Mouse (Mus musculus) lung, embryonic 16.5 days (tissue): ENCODE data around the gene S100a11. TPM values are rescaled to one million over a fixed set of nuclear protein-coding genes. Genes with fewer than 3 reads are reported as not detected.

Source experiments
- ATAC-seq: fragments of 200-750 bp; cut with Nextera tagmentation; 2 replicates; pipeline ENCODE4 v1.8.0; 2017; ENCODE audit warnings: low read depth, mild to moderate bottlenecking, moderate library complexity
- H3K27ac ChIP-seq: fragments of 300-500 bp; sonication (generic); 2 replicates; pipeline ENCODE4 v1.5.1; 2014; ENCODE audit warnings: mild to moderate bottlenecking, control low read depth, low read length
- H3K27me3 ChIP-seq: fragments of 300-500 bp; sonication (generic); 2 replicates; pipeline ENCODE4 v1.6.1; 2014; ENCODE audit warnings: low read depth, low read length, mixed read lengths; ENCODE audit not compliant: control insufficient read depth, insufficient read depth
- H3K36me3 ChIP-seq: fragments of 300-500 bp; sonication (generic); 2 replicates; pipeline ENCODE4 v1.6.1; 2014; ENCODE audit warnings: low read length; ENCODE audit not compliant: control insufficient read depth, insufficient read depth
- H3K4me1 ChIP-seq: fragments of 300-500 bp; sonication (generic); replicated peaks from 2 replicates; pipeline ENCODE4 v1.6.1; 2014; ENCODE audit warnings: low read length, mixed read lengths; ENCODE audit not compliant: control insufficient read depth, insufficient read depth
- H3K4me2 ChIP-seq: fragments of 300-500 bp; sonication (generic); 2 replicates; pipeline ENCODE4 v1.6.1; 2014; ENCODE audit warnings: low read depth, low read length, control low read depth
- H3K4me3 ChIP-seq: fragments of 300-500 bp; sonication (generic); 2 replicates; pipeline ENCODE4 v1.5.1; 2014; ENCODE audit warnings: mild to moderate bottlenecking, low read length, control low read depth
- H3K9ac ChIP-seq: fragments of 300-500 bp; sonication (generic); 2 replicates; pipeline ENCODE4 v1.6.1; 2014; ENCODE audit warnings: low read length, control low read depth
- H3K9me3 ChIP-seq: fragments of 300-500 bp; sonication (generic); 2 replicates; pipeline ENCODE4 v1.6.1; 2016; ENCODE audit warnings: low read length; ENCODE audit not compliant: control insufficient read depth
- WGBS: fragments of 180-500 bp; shearing (Covaris S2); extraction: QIAGEN DNeasy Blood & Tissue Kit; methylation state at CpG from one replicate; pipeline ENCODE4 v1.1.7; 2014; 5-methylcytosine and 5-hydroxymethylcytosine counted together
- polyA plus RNA-seq: library from polyadenylated mRNA; unstranded; fragments of >200 nt; fragmentation: Nextera tagmentation; extraction: Ambion mirVana; gene quantifications from 2 replicates; pipeline ENCODE4 v1.2.1, GENCODE M21; 2015

The S100a11 gene
- polyA plus RNA-seq, 1 experiment from 2014 or later: 1,592 TPM

DNA sequence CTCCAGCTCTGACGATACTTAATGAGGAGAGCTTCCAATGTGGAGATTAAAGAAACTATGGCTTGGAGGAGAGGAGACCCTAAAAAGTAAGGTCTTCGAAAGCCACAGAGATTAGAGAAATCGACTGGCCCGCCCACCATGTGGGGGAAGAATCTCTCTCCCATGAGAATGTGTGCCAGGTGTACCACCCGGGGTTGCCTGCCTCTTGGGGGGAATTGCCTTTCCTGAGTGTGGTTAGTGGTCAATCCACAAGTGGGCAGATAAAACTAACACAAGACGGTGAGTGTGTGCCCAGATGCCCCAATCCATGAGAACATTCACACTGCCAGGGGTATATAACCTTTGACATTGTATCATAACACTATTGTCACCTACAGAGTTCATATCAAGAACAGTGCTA is 47.4 kb downstream of the S100a11 start:
- H3K4me2 ChIP-seq: no peak overlapping the region
- WGBS: 83% methylated on average over 6 of the region's 6 CpGs
- H3K4me1 ChIP-seq: peaks cover 7% of the 10 kb centered on the region
- no peaks in the 10 kb centered on the region for H3K9me3 ChIP-seq
- H3K9ac ChIP-seq: no peak overlapping the region
- H3K27ac ChIP-seq: no peak overlapping the region
- H3K36me3 ChIP-seq: peaks cover 17% of the 10 kb centered on the region
- H3K4me3 ChIP-seq: no peak overlapping the region
- H3K27me3 ChIP-seq: no peaks in the 10 kb centered on the region
- no peak for ATAC-seq

- Histone ChIP-seq H3K27me3 (no peaks in the 10 kb centered on the region), H3K27ac (peak overlapping the region; percentile 61), H3K4me2 (0 out of 2 replicates have a peak overlapping the region, but pooled peaks have one; percentile 3), H3K4me3 (no peak overlapping the region), H3K9ac (no peak overlapping the region), H3K36me3 (peaks cover 11% of the 10 kb centered on the region; the same call in 1 of the 2 replicates), H3K9me3 (no peaks in the 10 kb centered on the region), H3K4me1 (peaks cover 7% of the 10 kb centered on the region)
- 30% methylated on average over 7 of the region's 7 CpGs for WGBS
- ATAC-seq: peak; percentile 84
Observed at GRCm38 (mm10) chr3:93568428-93569040, 48.2 kb downstream of the S100a11 start.

DNA sequence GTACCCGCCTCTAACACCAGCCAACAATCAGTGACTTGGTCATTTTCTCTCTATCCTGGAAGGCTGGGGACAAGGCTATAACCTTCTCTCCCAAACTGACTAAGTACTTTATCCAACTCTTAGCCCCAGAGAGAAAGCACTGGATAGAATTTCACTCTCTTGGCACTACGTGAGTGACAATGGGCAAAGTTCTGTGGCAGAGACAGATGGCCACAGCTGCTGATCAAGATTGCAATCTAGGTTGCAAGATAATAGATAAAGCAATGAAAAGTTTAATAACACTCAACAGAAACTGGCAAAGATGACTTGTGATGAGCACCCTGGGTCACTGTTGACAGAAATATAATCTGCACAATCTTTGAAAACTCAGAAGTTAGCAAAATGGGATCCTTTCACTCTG is 48.8 kb downstream of the S100a11 start:
- Histone ChIP-seq H3K36me3 (peaks cover 9% of the 10 kb centered on the region; the same call in 1 of the 2 replicates), H3K27ac (peak overlapping the region; percentile 61), H3K4me1 (peaks cover 7% of the 10 kb centered on the region), H3K9ac (no peak overlapping the region), H3K9me3 (no peaks in the 10 kb centered on the region), H3K4me2 (no peak overlapping the region), H3K27me3 (no peaks in the 10 kb centered on the region), H3K4me3 (no peak overlapping the region)
- WGBS: 40% methylated on average over 2 of the region's 2 CpGs
- no peak for ATAC-seq

DNA sequence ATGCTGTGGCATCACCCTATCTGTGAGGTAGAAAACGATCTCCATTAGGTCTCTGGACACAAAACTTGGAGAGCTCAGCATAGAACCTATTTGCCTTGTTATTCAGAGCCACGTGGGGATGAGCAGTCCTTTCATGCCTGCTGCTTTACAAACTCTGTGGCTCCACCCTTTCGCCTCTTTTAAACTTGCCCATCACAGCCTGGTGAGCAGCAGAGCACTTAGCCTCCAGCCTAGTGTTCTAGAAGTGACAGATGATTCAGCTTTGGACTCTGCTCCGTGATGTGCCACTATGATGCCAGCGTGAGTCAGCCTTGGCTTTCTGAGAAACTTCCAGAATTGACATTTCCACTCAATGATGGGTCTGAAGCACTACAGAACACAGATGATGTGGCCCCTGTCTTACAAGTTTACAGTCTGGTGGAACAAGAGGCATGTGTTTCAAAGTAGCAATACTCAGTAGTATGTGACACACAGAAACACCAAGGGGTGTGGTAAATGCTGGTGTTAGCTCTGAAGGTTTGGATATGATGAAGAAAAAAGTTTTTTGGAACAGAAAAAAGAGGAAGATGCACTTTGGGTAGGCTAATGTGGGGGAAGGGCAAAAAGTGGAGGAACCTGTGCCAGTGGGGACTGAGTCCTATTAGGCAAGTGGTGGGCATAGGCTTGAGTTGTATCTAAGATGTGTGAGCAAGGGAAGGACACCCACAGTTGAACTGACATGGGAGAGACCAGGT is 51.9 kb downstream of the S100a11 start:
- ATAC-seq: no peak
- Histone ChIP-seq H3K4me2 (no peak overlapping the region), H3K9ac (no peak overlapping the region), H3K27ac (no peak overlapping the region), H3K27me3 (no peaks in the 10 kb centered on the region), H3K9me3 (no peaks in the 10 kb centered on the region), H3K36me3 (no peaks in the 10 kb centered on the region), H3K4me1 (peaks cover 7% of the 10 kb centered on the region), H3K4me3 (no peak overlapping the region)
- 63% methylated on average over 5 of the region's 5 CpGs for WGBS

Other genes starting within 250 kb of the S100a11 start
- gene Flg, start 247.0 kb upstream of the S100a11 start, polyA plus RNA-seq: not detected in 2 replicates
- gene Hrnr, start 200.7 kb upstream of the S100a11 start, polyA plus RNA-seq: 0.01 and 0.64 TPM in 2 replicates
- gene Rptn, start 126.8 kb upstream of the S100a11 start, polyA plus RNA-seq: 0.10 TPM in 1 of 2 replicates, not detected in the other
- gene Tchh, start 78.2 kb upstream of the S100a11 start, polyA plus RNA-seq: 4.8 and 4.9 TPM in 2 replicates
- gene Tchhl1, start 51.7 kb upstream of the S100a11 start, polyA plus RNA-seq: not detected in 2 replicates
- gene S100a10, start 34.6 kb downstream of the S100a11 start, polyA plus RNA-seq: 320 and 322 TPM in 2 replicates
- not detected in 2 replicates for gene Tdpoz2, start 132.2 kb downstream of the S100a11 start, polyA plus RNA-seq
- gene Tdpoz1, start 155.8 kb downstream of the S100a11 start, polyA plus RNA-seq: not detected in 2 replicates
- not detected in 2 replicates for gene Gm37596, start 172.6 kb downstream of the S100a11 start, polyA plus RNA-seq